Mouse (Mus musculus): ENCODE results near the gene Esyt1. TPM values are rescaled to one million over a fixed set of nuclear protein-coding genes. Genes with fewer than 3 reads are reported as not detected.

Esyt1 gene
- polyA plus RNA-seq, 1 experiment from 2014 or later, result 18.1 TPM

Small RNAs within 50 kb of the gene (microRNA-seq; reads per million reads assigned to microRNA genes)
- gene Gm47275 (ENCODE audit: insufficient number of aligned reads), result not detected
- gene Mir6916 (ENCODE audit: insufficient number of aligned reads), result not detected

Other genes starting within 250 kb of the Esyt1 start
- not detected in 2 replicates for gene Il23a, start 227.1 kb downstream of the Esyt1 start, polyA plus RNA-seq (2014; fragmentation: Nextera tagmentation; extraction: Ambion mirVana)
- 45.2 and 46.1 TPM in 2 replicates for gene Pan2, start 222.5 kb downstream of the Esyt1 start, polyA plus RNA-seq (2014; fragmentation: Nextera tagmentation; extraction: Ambion mirVana)
- 222 and 224 TPM in 2 replicates for gene Cnpy2, start 203.4 kb downstream of the Esyt1 start, polyA plus RNA-seq (2014; fragmentation: Nextera tagmentation; extraction: Ambion mirVana)
- 263 and 278 TPM in 2 replicates for gene Cs, start 188.1 kb downstream of the Esyt1 start, polyA plus RNA-seq (2014; fragmentation: Nextera tagmentation; extraction: Ambion mirVana)
- 21.0 and 23.1 TPM in 2 replicates for gene Coq10a, start 156.9 kb downstream of the Esyt1 start, polyA plus RNA-seq (2014; fragmentation: Nextera tagmentation; extraction: Ambion mirVana)
- gene Ankrd52, start 148.8 kb downstream of the Esyt1 start, polyA plus RNA-seq (2014; fragmentation: Nextera tagmentation; extraction: Ambion mirVana), result 13.3 and 15.4 TPM in 2 replicates
- gene Slc39a5, start 124.6 kb downstream of the Esyt1 start, polyA plus RNA-seq (2014; fragmentation: Nextera tagmentation; extraction: Ambion mirVana), result 0.24 TPM in 1 of 2 replicates, not detected in the other
- 151 TPM in 2 replicates for gene Nabp2, start 114.4 kb downstream of the Esyt1 start, polyA plus RNA-seq (2014; fragmentation: Nextera tagmentation; extraction: Ambion mirVana)
- 41.5 and 47.9 TPM in 2 replicates for gene Rnf41, start 114.2 kb downstream of the Esyt1 start, polyA plus RNA-seq (2014; fragmentation: Nextera tagmentation; extraction: Ambion mirVana)
- 139 and 144 TPM in 2 replicates for gene Smarcc2, start 66.6 kb downstream of the Esyt1 start, polyA plus RNA-seq (2014; fragmentation: Nextera tagmentation; extraction: Ambion mirVana)
- gene Myl6, start 31.7 kb downstream of the Esyt1 start, polyA plus RNA-seq (2014; fragmentation: Nextera tagmentation; extraction: Ambion mirVana), result 620 and 659 TPM in 2 replicates
- 3.0 and 3.4 TPM in 2 replicates for gene Myl6b, start 27.2 kb downstream of the Esyt1 start, polyA plus RNA-seq (2014; fragmentation: Nextera tagmentation; extraction: Ambion mirVana)
- 16.3 and 17.5 TPM in 2 replicates for gene Zc3h10, start 21.9 kb upstream of the Esyt1 start, polyA plus RNA-seq (2014; fragmentation: Nextera tagmentation; extraction: Ambion mirVana)
- 3,049 and 3,079 TPM in 2 replicates for gene Rpl41, start 23.4 kb upstream of the Esyt1 start, polyA plus RNA-seq (2014; fragmentation: Nextera tagmentation; extraction: Ambion mirVana)
- gene Pa2g4, start 40.1 kb upstream of the Esyt1 start, polyA plus RNA-seq (2014; fragmentation: Nextera tagmentation; extraction: Ambion mirVana), result 249 and 269 TPM in 2 replicates
- gene Erbb3, start 63.8 kb upstream of the Esyt1 start, polyA plus RNA-seq (2014; fragmentation: Nextera tagmentation; extraction: Ambion mirVana), result 1.2 TPM in 2 replicates
- 576 and 629 TPM in 2 replicates for gene Rps26, start 100.9 kb upstream of the Esyt1 start, polyA plus RNA-seq (2014; fragmentation: Nextera tagmentation; extraction: Ambion mirVana)
- 4.1 and 5.8 TPM in 2 replicates for gene Ikzf4, start 120.1 kb upstream of the Esyt1 start, polyA plus RNA-seq (2014; fragmentation: Nextera tagmentation; extraction: Ambion mirVana)
- 10.8 and 11.7 TPM in 2 replicates for gene Suox, start 148.2 kb upstream of the Esyt1 start, polyA plus RNA-seq (2014; fragmentation: Nextera tagmentation; extraction: Ambion mirVana)
- gene Rab5b, start 170.4 kb upstream of the Esyt1 start, polyA plus RNA-seq (2014; fragmentation: Nextera tagmentation; extraction: Ambion mirVana), result 78.8 and 79.1 TPM in 2 replicates
- gene Pmel, start 178.3 kb upstream of the Esyt1 start, polyA plus RNA-seq (2014; fragmentation: Nextera tagmentation; extraction: Ambion mirVana), result 1.8 and 4.5 TPM in 2 replicates
- 119 and 120 TPM in 2 replicates for gene Cdk2, start 179.2 kb upstream of the Esyt1 start, polyA plus RNA-seq (2014; fragmentation: Nextera tagmentation; extraction: Ambion mirVana)
- gene Dgka, start 219.0 kb upstream of the Esyt1 start, polyA plus RNA-seq (2014; fragmentation: Nextera tagmentation; extraction: Ambion mirVana), result 3.9 and 4.0 TPM in 2 replicates
- gene Pym1, start 222.0 kb upstream of the Esyt1 start, polyA plus RNA-seq (2014; fragmentation: Nextera tagmentation; extraction: Ambion mirVana), result 47.6 and 51.4 TPM in 2 replicates

Measured in forebrain, embryonic 11.5 days (tissue).